Mouse (Mus musculus): ENCODE data around the gene Vmn1r183. TPM values are rescaled to one million over a fixed set of nuclear protein-coding genes. Genes with fewer than 3 reads are reported as not detected.
"Not testable (repeated sequence)": the region's sequence is repeated elsewhere in the genome, so short reads cannot be mapped to it uniquely, and the experiment has no call there.

Vmn1r183 gene
- polyA plus RNA-seq (2016; fragmentation: Nextera tagmentation; extraction: Ambion mirVana), result not detected in 2 replicates

DNA sequence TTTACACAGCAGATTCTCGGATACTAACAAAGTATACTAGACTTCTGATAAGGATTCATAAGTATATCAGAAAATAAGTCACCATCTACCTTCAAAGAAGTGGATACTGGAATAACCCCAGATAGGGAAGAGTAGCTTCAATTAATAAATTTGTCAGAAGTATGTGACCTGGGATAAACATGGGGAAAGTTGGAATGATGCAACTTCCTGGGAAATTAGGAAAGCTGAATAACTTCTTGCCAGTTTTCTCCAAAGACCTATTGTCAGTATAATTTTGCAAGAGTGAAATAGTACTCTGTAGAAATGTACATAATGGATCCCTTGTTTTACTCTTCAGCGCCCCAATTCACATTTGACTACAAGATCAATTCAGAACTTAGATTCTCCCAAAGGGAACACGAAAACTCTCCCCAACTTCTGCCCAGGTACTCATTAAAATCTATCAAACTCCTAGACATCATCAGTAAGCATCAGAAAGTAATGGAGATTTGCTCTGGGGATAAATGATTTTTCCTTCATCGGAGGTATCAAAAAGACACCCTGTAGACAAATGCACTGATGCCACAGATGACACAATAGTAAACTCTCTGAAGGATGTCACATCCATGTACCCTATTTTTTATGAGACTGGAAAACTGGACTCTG lies at the start of gene Vmn1r183:
Vmn1r183 (plus strand) TSS at position 595 of the 645 bp plus-strand sequence.
- Histone ChIP-seq H3K4me3 (no peak within 1 kb of the TSS), H3K4me2 (replicated peaks) (no peak within 1 kb of the TSS), H3K27ac (no peak within 1 kb of the TSS), H3K9ac (no peak within 1 kb of the TSS), H3K27me3 (replicated peaks) (no peaks in the 10 kb centered on the region), H3K9me3 (no peaks in the 10 kb centered on the region), H3K4me1 (no peaks in the 10 kb centered on the region), H3K36me3 (no peaks in the 10 kb centered on the region)
- WGBS, result 83% methylated on average over 4 of the region's 4 CpGs
- no peak for ATAC-seq (ENCODE audit: low FRiP score, low read depth)

DNA sequence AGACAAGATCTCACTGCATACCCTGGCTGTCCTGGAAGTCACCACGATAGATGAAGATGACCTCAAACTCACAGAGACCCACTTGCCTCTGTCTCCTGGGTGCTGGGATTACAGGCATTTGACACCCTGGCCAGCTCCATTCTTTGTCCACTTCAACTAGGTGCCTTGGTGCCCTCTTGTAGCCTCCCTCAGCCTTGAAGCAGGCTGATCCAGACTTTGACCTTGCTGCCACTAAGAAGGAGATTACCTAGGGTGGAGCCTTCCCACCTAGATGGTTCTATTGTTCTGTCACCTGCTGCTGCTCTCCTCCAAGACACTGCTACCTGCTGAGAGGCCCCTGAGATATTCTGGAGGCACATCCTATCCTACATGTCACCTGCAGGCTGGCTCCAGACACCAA lies 21.4 kb downstream of the Vmn1r183 start:
- 29% methylated on average over 1 of the region's 1 CpGs for WGBS
- H3K9ac ChIP-seq; H3K36me3 ChIP-seq; ATAC-seq (ENCODE audit: low FRiP score, low read depth); H3K4me3 ChIP-seq; H3K27me3 ChIP-seq (replicated peaks); H3K4me2 ChIP-seq (replicated peaks); H3K4me1 ChIP-seq; H3K9me3 ChIP-seq; H3K27ac ChIP-seq: not testable (repeated sequence)

DNA sequence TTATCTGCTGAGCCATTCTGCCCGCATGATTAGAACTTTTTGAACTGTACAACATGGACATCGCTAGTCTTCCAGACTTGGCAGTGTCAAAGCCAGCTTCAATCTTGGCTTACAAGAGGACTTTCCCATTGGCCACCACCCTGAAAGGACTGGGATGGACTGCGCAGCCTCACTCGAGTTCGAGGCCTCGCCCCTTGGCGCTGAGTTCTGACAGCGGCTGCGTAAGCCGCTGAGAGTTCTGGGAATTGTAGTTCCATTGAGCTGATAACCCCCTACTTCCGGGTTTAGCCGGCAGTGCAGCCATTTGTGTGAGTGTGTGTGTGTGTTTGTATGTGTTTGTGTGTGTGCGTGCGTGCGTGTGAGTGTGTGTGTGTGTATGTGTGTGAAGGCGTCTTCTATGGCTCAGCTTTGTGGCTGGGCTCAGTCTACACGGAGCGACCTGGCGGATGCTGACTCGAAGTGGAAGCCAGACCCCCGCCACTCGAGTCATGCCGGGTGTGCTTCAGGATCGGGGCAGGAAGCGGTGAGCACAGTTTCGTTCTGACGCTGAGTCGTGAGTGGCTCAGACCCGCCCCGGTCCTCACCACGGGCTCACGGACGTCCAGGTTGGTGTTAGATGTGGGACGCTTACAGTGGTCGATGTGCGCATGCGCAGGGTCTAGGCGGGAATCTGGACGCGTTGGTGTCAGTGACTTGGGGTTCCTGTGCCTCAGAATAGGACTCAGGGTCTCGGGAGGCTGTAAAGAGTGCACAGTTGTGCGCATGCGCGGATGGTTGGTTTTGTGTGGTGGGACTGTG lies 28.8 kb downstream of the Vmn1r183 start, which contains the start of gene Zfp180:
Zfp180 (plus strand) TSS at position 291 of the 798 bp plus-strand sequence.
- peak within 1 kb of the TSS; percentile 75 for H3K4me2 ChIP-seq (replicated peaks)
- 16% methylated on average over 44 of the region's 44 CpGs for WGBS
- peak within 1 kb of the TSS; percentile 66 for H3K4me3 ChIP-seq
- H3K36me3 ChIP-seq, result peaks cover 29% of the 10 kb centered on the region
- peaks cover 21% of the 10 kb centered on the region for H3K9me3 ChIP-seq
- peaks cover 12% of the 10 kb centered on the region for H3K4me1 ChIP-seq
- ATAC-seq (ENCODE audit: low FRiP score, low read depth), result peak; percentile 97
- peak within 1 kb of the TSS; percentile 63 for H3K9ac ChIP-seq
- peak within 1 kb of the TSS; percentile 23; the same call in 1 of the 2 replicates for H3K27ac ChIP-seq
- no peaks in the 10 kb centered on the region for H3K27me3 ChIP-seq (replicated peaks)

DNA sequence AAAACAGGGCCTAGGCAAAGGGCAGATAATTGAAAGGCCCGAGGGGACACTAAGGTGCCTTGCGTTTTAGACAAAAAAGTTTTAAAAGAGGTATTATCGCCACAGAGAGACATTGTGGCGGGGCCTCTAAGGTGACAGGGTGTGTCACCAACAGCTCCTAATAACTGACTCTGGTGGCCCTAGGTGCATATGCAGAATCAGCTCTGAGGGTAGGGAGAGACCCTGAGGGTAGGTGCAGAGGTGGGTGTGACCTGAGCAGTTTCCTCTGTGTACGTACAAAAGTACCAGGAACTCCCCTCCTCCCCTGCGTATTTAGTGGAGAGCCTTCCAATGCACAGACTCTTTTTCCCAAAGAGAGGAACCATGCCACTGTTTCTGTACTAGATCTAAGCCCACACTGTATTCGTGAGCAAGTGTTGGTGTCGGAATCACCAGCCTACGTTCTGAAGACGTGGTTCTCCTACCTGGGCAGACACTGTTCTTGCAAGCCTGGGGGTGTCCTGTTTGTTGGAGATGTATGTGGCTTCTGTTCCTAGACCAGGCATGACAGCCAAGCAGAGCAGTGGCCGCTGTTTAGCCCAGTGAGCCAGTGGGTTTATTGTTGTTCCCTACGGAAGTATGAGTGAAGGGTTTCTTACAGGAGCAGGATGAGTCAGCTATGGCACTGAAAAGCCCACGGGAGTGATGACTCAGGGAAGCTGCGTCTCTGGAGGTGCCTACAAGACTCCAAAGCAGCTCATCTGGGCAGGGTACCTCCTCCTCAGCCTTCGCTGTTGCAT lies 29.6 kb downstream of the Vmn1r183 start:
- peak; percentile 23 for ATAC-seq (ENCODE audit: low FRiP score, low read depth)
- Histone ChIP-seq H3K9me3 (peaks cover 24% of the 10 kb centered on the region), H3K4me3 (peak overlapping the region; percentile 66), H3K36me3 (peaks cover 37% of the 10 kb centered on the region), H3K27me3 (replicated peaks) (no peaks in the 10 kb centered on the region), H3K4me2 (replicated peaks) (peak overlapping the region; percentile 75), H3K27ac (no peak overlapping the region), H3K4me1 (peaks cover 12% of the 10 kb centered on the region), H3K9ac (peak overlapping the region; percentile 63)
- 60% methylated on average over 15 of the region's 15 CpGs for WGBS

GRCm38 (mm10) chr7:24086871-24087270 lies 33.8 kb downstream of the Vmn1r183 start:
- no peak overlapping the region for H3K27ac ChIP-seq
- peaks cover 12% of the 10 kb centered on the region for H3K4me1 ChIP-seq
- H3K4me2 ChIP-seq (replicated peaks), result no peak overlapping the region
- H3K9ac ChIP-seq, result no peak overlapping the region
- no peaks in the 10 kb centered on the region for H3K27me3 ChIP-seq (replicated peaks)
- no peak overlapping the region for H3K4me3 ChIP-seq
- no peak for ATAC-seq (ENCODE audit: low FRiP score, low read depth)
- WGBS, result 94% methylated on average over 4 of the region's 4 CpGs
- peaks cover 53% of the 10 kb centered on the region for H3K36me3 ChIP-seq
- peaks cover 32% of the 10 kb centered on the region for H3K9me3 ChIP-seq

- 97% methylated on average over 12 of the region's 12 CpGs for WGBS
- Histone ChIP-seq H3K27me3 (replicated peaks) (no peaks in the 10 kb centered on the region), H3K9me3 (peaks cover 33% of the 10 kb centered on the region), H3K36me3 (peaks cover 54% of the 10 kb centered on the region), H3K9ac (no peak overlapping the region), H3K4me2 (replicated peaks) (no peak overlapping the region), H3K27ac (no peak overlapping the region), H3K4me1 (peaks cover 10% of the 10 kb centered on the region), H3K4me3 (no peak overlapping the region)
- no peak for ATAC-seq (ENCODE audit: low FRiP score, low read depth)
Measured at GRCm38 (mm10) chr7:24087485-24088125, 34.6 kb downstream of the Vmn1r183 start.

DNA sequence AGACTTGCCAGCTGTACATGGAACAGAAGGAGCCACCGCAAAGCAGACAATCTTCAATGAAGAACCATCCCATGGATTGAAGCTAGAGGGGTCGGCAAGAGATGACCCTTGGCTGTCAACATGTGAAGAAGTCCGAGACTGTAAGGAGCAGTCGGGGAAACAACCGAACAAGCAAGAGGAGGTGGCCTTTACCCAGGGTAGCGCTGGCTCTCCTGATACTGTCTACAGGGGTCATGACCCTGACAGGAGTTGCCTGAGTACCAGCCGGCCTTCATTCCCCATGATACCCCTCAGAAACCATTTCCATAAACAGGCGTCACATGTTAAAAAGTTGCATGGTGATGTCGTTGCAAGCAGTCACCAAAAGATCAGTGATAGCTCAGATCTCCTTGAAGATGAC lies 51.3 kb downstream of the Vmn1r183 start:
- WGBS, result 96% methylated on average over 9 of the region's 9 CpGs
- ATAC-seq (ENCODE audit: low FRiP score, low read depth), result no peak
- Histone ChIP-seq H3K27ac (no peak overlapping the region), H3K36me3 (peaks cover 98% of the 10 kb centered on the region), H3K9me3 (peaks cover 94% of the 10 kb centered on the region), H3K4me1 (no peaks in the 10 kb centered on the region), H3K4me3 (no peak overlapping the region), H3K9ac (no peak overlapping the region), H3K27me3 (replicated peaks) (no peaks in the 10 kb centered on the region), H3K4me2 (replicated peaks) (no peak overlapping the region)

GRCm38 (mm10) chr7:24105144-24105703 lies 52.2 kb downstream of the Vmn1r183 start:
- Histone ChIP-seq H3K36me3 (peaks cover 92% of the 10 kb centered on the region), H3K4me2 (replicated peaks) (no peak overlapping the region), H3K9ac (no peak overlapping the region), H3K4me3 (no peak overlapping the region), H3K27me3 (replicated peaks) (no peaks in the 10 kb centered on the region), H3K4me1 (no peaks in the 10 kb centered on the region), H3K9me3 (peaks cover 97% of the 10 kb centered on the region), H3K27ac (no peak overlapping the region)
- 96% methylated on average over 18 of the region's 18 CpGs for WGBS
- ATAC-seq (ENCODE audit: low FRiP score, low read depth), result no peak

- 96% methylated on average over 7 of the region's 7 CpGs for WGBS
- peaks cover 41% of the 10 kb centered on the region for H3K9me3 ChIP-seq
- no peak overlapping the region for H3K4me3 ChIP-seq
- H3K27ac ChIP-seq, result no peak overlapping the region
- H3K4me1 ChIP-seq, result peaks cover 8% of the 10 kb centered on the region
- peaks cover 36% of the 10 kb centered on the region for H3K36me3 ChIP-seq
- H3K27me3 ChIP-seq (replicated peaks), result no peaks in the 10 kb centered on the region
- no peak overlapping the region for H3K4me2 ChIP-seq (replicated peaks)
- H3K9ac ChIP-seq, result no peak overlapping the region
- ATAC-seq (ENCODE audit: low FRiP score, low read depth), result no peak
Measured at GRCm38 (mm10) chr7:24110839-24111238, 57.8 kb downstream of the Vmn1r183 start.

- Histone ChIP-seq H3K36me3 (peaks cover 27% of the 10 kb centered on the region), H3K4me3 (peak overlapping the region; percentile 63), H3K9me3 (peaks cover 32% of the 10 kb centered on the region), H3K27ac (no peak overlapping the region), H3K4me1 (peaks cover 8% of the 10 kb centered on the region), H3K9ac (0 out of 2 replicates have a peak overlapping the region, but pooled peaks have one; percentile 35), H3K27me3 (replicated peaks) (no peaks in the 10 kb centered on the region), H3K4me2 (replicated peaks) (peak overlapping the region; percentile 82)
- WGBS, result 5% methylated on average over 9 of the region's 9 CpGs
- ATAC-seq (ENCODE audit: low FRiP score, low read depth), result peak; percentile 82
Measured at GRCm38 (mm10) chr7:24111772-24112155, 58.7 kb downstream of the Vmn1r183 start.

GRCm38 (mm10) chr7:24112156-24112856 lies 59.3 kb downstream of the Vmn1r183 start, which contains the start of gene Zfp112:
TSS of gene Zfp112 (plus strand) at chr7:24112314.
- Histone ChIP-seq H3K27me3 (replicated peaks) (no peaks in the 10 kb centered on the region), H3K4me1 (peaks cover 8% of the 10 kb centered on the region), H3K4me3 (peak within 1 kb of the TSS; percentile 63), H3K9ac (peak within 1 kb of the TSS; percentile 69), H3K4me2 (replicated peaks) (peak within 1 kb of the TSS; percentile 82), H3K36me3 (peaks cover 21% of the 10 kb centered on the region), H3K27ac (no peak within 1 kb of the TSS), H3K9me3 (peaks cover 26% of the 10 kb centered on the region)
- peak; percentile 96 for ATAC-seq (ENCODE audit: low FRiP score, low read depth)
- WGBS, result 2% methylated on average over 23 of the region's 23 CpGs

Data from neural tube, embryonic 12.5 days (tissue).